Mouse (Mus musculus): ENCODE data around the gene Rasl11a. TPM values are rescaled to one million over a fixed set of nuclear protein-coding genes. Genes with fewer than 3 reads are reported as not detected.

The Rasl11a gene
- total and polyA plus RNA-seq, 3 experiments, result 0.25 to 0.42 TPM; not detected in 1

DNA sequence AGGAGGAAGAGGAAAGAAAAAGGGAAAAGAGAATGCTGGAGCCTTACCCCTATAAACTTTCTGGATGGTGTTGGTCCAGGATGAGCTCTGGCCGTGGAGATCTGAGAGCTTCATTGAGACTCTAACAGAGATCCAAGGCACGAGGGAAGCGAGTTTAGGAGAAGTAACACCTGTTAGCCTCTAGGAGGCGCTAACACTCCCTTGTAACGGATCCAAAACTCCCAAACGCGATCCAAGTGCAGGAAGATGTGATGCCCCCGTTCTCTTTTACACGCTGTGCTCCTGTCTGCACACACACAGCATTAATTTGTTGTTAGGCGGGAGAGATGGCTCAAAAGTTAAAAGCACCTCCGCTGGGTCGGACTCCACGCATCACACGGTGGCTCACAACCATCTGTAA, 46.3 kb downstream of the Rasl11a start:
- H3K4me2 ChIP-seq (ENCODE audit: insufficient read depth, low read depth, poor library complexity, severe bottlenecking), result no peak overlapping the region

DNA sequence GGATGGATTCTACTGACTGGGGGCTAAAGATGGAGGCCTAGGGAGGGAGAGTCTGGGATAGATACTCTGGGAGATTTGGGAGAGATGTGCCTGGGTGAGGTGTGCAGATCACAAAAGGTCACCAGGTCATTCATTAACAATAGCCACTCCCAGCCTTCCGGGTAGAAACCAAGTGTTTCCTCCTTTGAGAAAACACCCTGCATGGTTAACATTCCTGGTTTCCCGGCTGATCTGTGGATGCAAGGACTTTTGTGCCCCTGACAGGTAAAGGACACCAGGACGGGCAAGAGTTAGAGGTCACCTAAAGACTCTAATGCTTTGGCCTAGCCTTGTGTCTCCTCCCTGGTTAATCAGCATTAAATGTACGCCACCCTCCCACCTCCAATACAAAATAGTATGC, 48.0 kb downstream of the Rasl11a start:
- dilution Hi-C loops (cut with MboI; ENCODE audit: extremely low pct_ligation_motif_present, extremely low pct_unique_long_range_greater_than_20kb, low sequenced_read_pairs), result no loop called here
- Histone ChIP-seq H3K9ac (ENCODE audit: insufficient read depth, low read depth) (no peak overlapping the region), H3K9me3 (replicated peaks; ENCODE audit: low read length) (no peaks in the 10 kb centered on the region), H3K27me3 (replicated peaks) (no peaks in the 10 kb centered on the region), H3K36me3 (replicated peaks in 1 of 2; ENCODE audit: control insufficient read depth in 1 of 2, insufficient read depth in 1 of 2, low read length in 1 of 2) (no peaks in the 10 kb centered on the region), H3K4me2 (ENCODE audit: insufficient read depth, low read depth, poor library complexity, severe bottlenecking) (no peak overlapping the region), H3K4me3 (replicated peaks in 1 of 3; ENCODE audit: low read depth in 2 of 3, low read length in 2 of 3, poor library complexity in 1 of 3) (no peak overlapping the region), H3K27ac (ENCODE audit: insufficient read depth, low read depth) (no peak overlapping the region), H3K4me1 (ENCODE audit: control insufficient read depth in 1 of 2, insufficient read depth in 2 of 2) (peaks cover 6 to 16% of the 10 kb centered on the region in 2 experiments), H3K79me2 (replicated peaks; ENCODE audit: control insufficient read depth, extremely low read depth, insufficient read depth, poor library complexity, severe bottlenecking) (no peaks in the 10 kb centered on the region)
- TF ChIP-seq POLR2A (IDR thresholded peaks at IDR 0.05; ENCODE audit: low read depth, low read length), result no peak
- no peak for TF ChIP-seq SIN3A (IDR thresholded peaks at IDR 0.05; ENCODE audit: low read length)
- no peak for TF ChIP-seq USF1 (IDR thresholded peaks at IDR 0.05; ENCODE audit: low read depth, low read length)
- no peak for TF ChIP-seq ETS1 (conservative IDR thresholded peaks at IDR 0.05; ENCODE audit: low read depth, low read length)
- TF ChIP-seq CHD1 (IDR thresholded peaks at IDR 0.05; ENCODE audit: low read depth, low read length), result no peak
- no peak for TF ChIP-seq CTCF (conservative IDR thresholded peaks at IDR 0.05 in 1 of 2, IDR thresholded peaks at IDR 0.05 in 1 of 2; ENCODE audit: low read depth in 2 of 2, low read length in 2 of 2)
- no peak for TF ChIP-seq MAZ (IDR thresholded peaks at IDR 0.05; ENCODE audit: low read depth, low read length)
- no peak for TF ChIP-seq GABPA (IDR thresholded peaks at IDR 0.05; ENCODE audit: insufficient replicate concordance, low read depth, low read length)
- no peak for TF ChIP-seq E2F4 (IDR thresholded peaks at IDR 0.05; ENCODE audit: insufficient replicate concordance, low read depth, low read length)
- TF ChIP-seq MXI1 (IDR thresholded peaks at IDR 0.05; ENCODE audit: low read depth, low read length), result no peak
- no peak for TF ChIP-seq TCF12 (IDR thresholded peaks at IDR 0.05; ENCODE audit: low read depth, low read length)
- no peak for TF ChIP-seq KAT2A (IDR thresholded peaks at IDR 0.05; ENCODE audit: insufficient replicate concordance, low read length)
- no peak for TF ChIP-seq ZC3H11A (IDR thresholded peaks at IDR 0.05; ENCODE audit: low read depth, low read length)
- TF ChIP-seq NRF1 (IDR thresholded peaks at IDR 0.05; ENCODE audit: low read depth, low read length), result no peak
- no peak for TF ChIP-seq ZMIZ1 (IDR thresholded peaks at IDR 0.05; ENCODE audit: low read depth, low read length)
- TF ChIP-seq MYC (IDR thresholded peaks at IDR 0.05; ENCODE audit: low read depth, low read length), result no peak
- TF ChIP-seq UBTF (IDR thresholded peaks at IDR 0.05; ENCODE audit: low read depth, low read length), result no peak
- DNase-seq (ENCODE audit: extremely low read depth), result no peak
- in situ Hi-C loops (cut with MboI; ENCODE audit: low pct_ligation_motif_present, low pct_unique_long_range_greater_than_20kb, low sequenced_read_pairs), result no loop called here

More for the DNA sequence above, 46.3 kb downstream of the Rasl11a start:
- H3K36me3 ChIP-seq (replicated peaks in 1 of 2; ENCODE audit: control insufficient read depth in 1 of 2, insufficient read depth in 1 of 2, low read length in 1 of 2), result no peaks in the 10 kb centered on the region
- H3K27ac ChIP-seq (ENCODE audit: insufficient read depth, low read depth), result no peak overlapping the region
- no peak overlapping the region for H3K4me3 ChIP-seq (replicated peaks in 1 of 3; ENCODE audit: low read depth in 2 of 3, low read length in 2 of 3, poor library complexity in 1 of 3)
- dilution Hi-C loops (cut with MboI; ENCODE audit: extremely low pct_ligation_motif_present, extremely low pct_unique_long_range_greater_than_20kb, low sequenced_read_pairs), result no loop called here
- no peak overlapping the region for H3K9ac ChIP-seq (ENCODE audit: insufficient read depth, low read depth)
- no peaks in the 10 kb centered on the region for H3K9me3 ChIP-seq (replicated peaks; ENCODE audit: low read length)
- no peaks in the 10 kb centered on the region; a peak in 1 of 4 replicates for H3K4me1 ChIP-seq (ENCODE audit: control insufficient read depth in 1 of 2, insufficient read depth in 2 of 2)
- in situ Hi-C loops (cut with MboI; ENCODE audit: low pct_ligation_motif_present, low pct_unique_long_range_greater_than_20kb, low sequenced_read_pairs), result no loop called here
- no peak for TF ChIP-seq E2F4 (IDR thresholded peaks at IDR 0.05; ENCODE audit: insufficient replicate concordance, low read depth, low read length)
- TF ChIP-seq SIN3A (IDR thresholded peaks at IDR 0.05; ENCODE audit: low read length), result no peak
- TF ChIP-seq MAZ (IDR thresholded peaks at IDR 0.05; ENCODE audit: low read depth, low read length), result no peak
- no peak for TF ChIP-seq HCFC1 (IDR thresholded peaks at IDR 0.05; ENCODE audit: low read depth, low read length)
- TF ChIP-seq NELFE (IDR thresholded peaks at IDR 0.05; ENCODE audit: low read depth, low read length), result no peak
- no peak for TF ChIP-seq ZMIZ1 (IDR thresholded peaks at IDR 0.05; ENCODE audit: low read depth, low read length)
- peak; percentile 11 for TF ChIP-seq RAD21 (IDR thresholded peaks at IDR 0.05; ENCODE audit: low read depth, low read length)
- TF ChIP-seq MEF2A (IDR thresholded peaks at IDR 0.05; ENCODE audit: borderline replicate concordance, low read depth, low read length), result no peak
- no peak for TF ChIP-seq NRF1 (IDR thresholded peaks at IDR 0.05; ENCODE audit: low read depth, low read length)
- peak; percentile 50 to 70 for TF ChIP-seq CTCF (conservative IDR thresholded peaks at IDR 0.05 in 1 of 2, IDR thresholded peaks at IDR 0.05 in 1 of 2; ENCODE audit: low read depth in 2 of 2, low read length in 2 of 2)
- no peak for TF ChIP-seq JUND (conservative IDR thresholded peaks at IDR 0.05; ENCODE audit: low read depth, low read length)
- no peak for TF ChIP-seq CHD1 (IDR thresholded peaks at IDR 0.05; ENCODE audit: low read depth, low read length)
- TF ChIP-seq ZNF384 (IDR thresholded peaks at IDR 0.05; ENCODE audit: low read depth, low read length), result no peak
- no peak for TF ChIP-seq RCOR1 (conservative IDR thresholded peaks at IDR 0.05; ENCODE audit: low read depth, low read length)
- no peaks in the 10 kb centered on the region for H3K27me3 ChIP-seq (replicated peaks)
- no peaks in the 10 kb centered on the region for H3K79me2 ChIP-seq (replicated peaks; ENCODE audit: control insufficient read depth, extremely low read depth, insufficient read depth, poor library complexity, severe bottlenecking)
- DNase-seq (ENCODE audit: extremely low read depth), result peak; percentile 28

Measured in CH12.LX (cell line).